Mouse (Mus musculus): ENCODE data around the gene Fhod1.

Gene Fhod1

DNA sequence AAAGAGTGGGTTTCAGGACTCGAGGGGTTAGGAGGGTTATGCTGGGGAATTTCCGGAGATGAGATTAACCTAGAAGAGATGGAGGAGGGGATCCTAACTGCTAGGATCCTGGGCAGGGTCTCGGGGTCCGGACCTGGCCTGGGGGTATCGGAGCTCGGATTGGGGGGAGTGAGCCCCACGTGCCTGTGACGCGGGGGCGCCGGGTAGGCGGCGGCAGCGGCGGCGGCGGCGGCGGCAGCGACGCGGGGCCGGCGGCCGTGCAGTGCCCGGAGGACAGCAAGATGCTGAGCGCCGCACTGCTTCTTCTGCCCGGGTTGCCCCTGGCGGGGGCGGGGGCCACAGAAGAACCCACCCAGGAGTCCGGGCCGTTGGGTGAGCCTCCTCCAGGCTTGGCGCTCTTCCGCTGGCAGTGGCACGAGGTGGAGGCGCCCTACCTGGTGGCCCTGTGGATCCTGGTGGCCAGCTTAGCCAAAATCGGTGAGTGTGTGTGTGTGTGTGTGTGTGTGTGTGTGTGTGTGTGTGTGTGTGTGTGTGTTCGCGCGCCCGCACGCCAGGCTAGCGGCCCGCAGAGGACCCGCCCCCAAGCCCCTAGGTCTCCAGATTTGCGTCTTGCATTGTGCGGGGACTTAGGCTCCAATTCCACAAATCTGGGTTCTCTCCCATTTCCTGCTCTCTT lies 1.5 kb upstream of the Fhod1 start:
- no peak for DNase-seq (ENCODE audit: extremely low spot score, low read depth, low spot score)

DNA sequence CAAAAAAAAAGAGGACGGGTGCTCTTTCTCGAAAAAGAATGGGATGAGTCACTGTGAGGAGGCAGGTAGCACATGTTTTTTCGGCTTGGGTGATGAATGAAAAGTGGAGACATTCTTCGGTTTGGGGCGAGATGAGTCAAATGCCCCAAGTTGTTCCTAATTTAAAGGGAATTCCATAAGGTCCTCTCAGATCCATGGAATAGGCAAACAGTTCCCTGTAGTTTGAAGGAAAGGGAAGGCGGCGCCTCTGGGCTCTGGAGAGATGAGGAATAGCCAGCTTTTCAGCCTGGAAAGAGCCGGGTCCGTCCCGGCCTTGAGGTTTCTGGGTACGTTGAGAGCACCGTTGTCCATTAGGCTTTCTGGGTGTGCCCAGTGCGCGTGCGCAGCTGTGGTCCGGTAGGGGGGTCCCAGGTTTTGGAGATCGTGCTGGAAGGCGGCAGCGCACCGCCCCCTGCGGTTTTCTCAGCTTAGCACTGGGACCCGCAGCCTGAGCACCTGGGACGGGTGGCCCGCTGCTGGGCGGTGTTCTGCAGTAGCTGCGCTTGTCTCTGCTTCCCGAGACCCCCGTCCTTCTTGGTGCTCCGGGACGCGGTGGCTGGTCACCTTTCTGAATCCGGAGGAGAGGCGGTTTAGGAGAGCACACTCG lies 820 bp upstream of the Fhod1 start, which contains the start of gene Slc9a5:
TSS of gene Slc9a5 (plus strand) at position 394 of the 646 bp plus-strand sequence.
- DNase-seq (ENCODE audit: extremely low spot score, low read depth, low spot score): no peak

DNA sequence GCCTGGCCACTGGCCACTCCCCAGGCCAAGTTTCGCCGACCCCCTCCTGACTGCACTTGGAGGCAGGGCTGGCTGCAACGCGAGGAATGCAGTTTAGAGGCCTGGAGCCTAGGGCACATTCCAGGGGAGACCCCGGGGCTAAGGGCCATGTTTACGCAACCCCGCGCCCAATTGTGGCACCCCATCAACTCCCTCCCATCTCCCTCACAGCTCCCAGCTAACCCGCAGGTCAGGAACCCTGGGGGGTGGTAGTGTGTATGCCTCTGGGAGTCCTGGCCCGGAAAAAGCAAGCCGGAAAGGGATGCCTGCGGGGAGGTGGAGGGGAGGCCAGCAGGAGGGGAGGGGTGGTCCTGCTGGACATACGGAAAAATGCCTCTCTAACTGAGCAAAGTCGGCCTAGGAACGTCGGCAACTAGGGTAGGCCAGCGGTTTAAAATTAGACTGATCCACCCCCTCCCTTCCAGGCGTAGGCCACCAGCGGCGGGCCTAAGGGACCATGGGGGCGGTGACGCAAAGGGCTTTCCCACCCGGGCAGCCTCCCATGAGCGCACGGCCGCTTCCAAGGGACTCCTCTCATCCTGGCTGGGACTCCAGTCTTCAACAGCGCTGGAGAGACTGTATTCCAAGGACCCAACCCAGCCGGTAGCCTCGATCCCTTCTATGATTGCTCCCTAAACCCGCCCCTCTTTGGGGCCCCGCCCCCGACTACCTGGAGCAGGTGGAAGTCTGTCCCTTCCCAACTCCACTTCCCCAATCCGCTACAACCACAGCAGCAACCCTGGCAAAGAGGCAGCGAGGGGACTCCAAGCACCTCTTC lies 934 bp downstream of the Fhod1 start:
- no peak for DNase-seq (ENCODE audit: extremely low spot score, low read depth, low spot score)

DNA sequence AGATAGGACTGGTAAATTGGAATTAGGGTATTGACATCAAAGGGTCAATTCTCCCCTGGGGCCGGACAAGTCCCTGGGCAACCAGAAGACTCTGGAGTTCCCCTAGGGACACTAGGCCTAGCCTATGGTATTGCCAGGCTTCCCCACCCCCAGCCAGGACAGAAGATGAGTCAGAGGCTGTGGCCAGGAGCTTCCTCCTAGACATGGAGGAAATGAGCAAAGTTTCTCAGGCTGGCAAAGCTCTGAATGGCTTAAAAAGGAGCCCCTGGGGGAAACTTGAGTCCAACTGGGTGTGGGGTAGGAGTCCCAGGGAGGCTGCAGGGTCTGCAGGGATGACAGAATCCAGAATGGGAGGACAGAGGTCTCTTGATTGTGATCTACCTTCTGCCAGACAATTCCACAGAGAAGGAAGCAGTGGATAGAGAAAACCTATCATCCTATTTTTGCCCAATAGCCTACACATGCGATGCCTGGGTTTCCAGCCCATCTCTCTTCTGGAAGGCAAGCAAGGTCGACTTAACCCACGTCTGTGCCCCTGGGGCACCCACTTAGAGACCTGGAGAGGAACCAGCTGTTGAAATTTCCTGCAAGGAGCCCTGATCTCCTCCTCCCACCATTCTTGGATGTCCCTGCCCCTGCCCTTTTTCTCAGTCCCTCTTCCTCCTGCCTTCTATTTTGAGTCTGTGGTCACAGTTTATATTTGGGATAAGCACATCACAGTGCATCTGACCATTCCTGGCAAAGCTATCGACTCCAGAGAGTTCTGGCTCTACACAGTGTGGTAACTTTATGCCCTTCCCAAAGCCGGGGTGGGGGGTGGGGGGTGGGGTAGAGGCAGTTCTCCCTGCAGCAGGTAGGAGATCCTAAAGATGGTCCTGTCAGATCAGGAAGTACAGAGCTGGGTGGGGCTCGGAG lies 2.4 kb downstream of the Fhod1 start:
- no peak for DNase-seq (ENCODE audit: extremely low spot score, low read depth, low spot score)

DNA sequence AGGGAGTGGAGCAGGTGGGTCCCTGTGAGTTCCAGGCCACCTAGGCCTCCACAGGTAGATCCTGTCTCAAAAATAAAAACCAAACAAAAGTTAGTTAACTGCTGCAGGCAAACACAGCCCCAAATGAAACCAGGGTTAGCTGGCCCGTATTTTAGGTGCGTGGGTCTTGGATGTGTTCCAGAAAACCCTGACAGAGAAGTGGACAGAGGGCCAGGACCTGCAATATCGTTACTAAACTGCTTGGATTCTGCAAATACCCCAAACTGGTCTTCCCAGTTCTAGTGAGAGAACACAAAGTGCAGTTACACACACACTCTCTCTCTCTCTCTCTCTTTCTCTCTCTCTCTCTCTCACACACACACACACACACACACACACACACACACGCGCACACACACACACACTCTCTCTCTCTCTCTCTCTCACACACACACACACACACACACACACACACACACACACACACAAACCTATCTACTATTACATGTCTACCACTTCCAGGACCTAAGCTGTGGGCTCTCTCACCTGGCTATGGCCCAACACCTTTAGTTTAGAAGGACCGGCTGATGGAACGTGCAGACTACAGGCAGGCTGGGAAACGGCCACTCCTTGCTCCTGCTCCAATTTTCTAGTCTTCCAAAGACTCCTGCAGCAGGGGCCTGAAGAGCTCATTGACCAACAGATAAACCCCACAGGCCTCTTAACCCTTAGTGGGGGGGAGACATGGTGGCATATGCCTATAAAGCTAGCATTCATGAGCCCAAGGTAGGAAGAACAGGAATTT lies 3.8 kb downstream of the Fhod1 start:
- no peak for DNase-seq (ENCODE audit: extremely low spot score, low read depth, low spot score)

DNA sequence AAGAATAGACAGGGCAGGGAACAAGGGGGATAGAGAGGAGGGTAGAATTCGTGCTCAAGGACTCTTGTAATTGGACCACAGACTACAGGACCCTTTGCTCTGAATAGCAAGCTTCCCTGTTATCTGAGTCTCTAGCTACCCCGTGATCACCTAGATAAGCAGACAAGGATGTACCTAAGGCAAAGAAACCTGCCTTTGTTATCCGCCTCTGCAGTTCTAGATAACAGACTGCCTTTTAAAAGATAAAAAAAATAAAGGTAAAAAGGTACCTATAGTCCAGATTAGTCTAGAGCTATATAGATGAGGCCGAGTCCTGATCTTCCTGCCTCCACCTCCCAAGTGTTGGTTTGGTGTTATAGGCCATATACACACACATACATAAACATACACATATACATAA lies 5.0 kb downstream of the Fhod1 start:
- DNase-seq (ENCODE audit: extremely low spot score, low read depth, low spot score): no peak

DNA sequence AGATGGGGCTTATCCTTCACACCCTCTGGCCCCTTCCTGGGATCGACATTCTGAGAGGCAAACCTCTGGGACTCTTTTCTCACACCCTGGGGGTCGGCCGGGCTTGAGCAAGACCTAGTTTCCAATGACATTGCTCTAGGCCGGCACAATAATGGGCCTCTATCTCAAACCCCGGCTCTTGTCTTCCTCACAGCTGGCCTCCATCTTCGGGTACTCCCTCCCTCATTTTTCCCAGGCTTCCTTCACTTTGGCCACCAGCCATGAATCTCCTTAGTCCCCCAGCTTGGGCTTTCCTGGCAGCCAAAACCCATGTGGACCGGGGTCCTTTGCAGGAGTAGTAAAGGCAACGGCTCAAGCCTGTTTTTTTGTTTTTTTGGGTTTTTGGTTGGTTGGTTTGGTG lies 6.4 kb downstream of the Fhod1 start:
- DNase-seq (ENCODE audit: extremely low spot score, low read depth, low spot score): no peak

DNA sequence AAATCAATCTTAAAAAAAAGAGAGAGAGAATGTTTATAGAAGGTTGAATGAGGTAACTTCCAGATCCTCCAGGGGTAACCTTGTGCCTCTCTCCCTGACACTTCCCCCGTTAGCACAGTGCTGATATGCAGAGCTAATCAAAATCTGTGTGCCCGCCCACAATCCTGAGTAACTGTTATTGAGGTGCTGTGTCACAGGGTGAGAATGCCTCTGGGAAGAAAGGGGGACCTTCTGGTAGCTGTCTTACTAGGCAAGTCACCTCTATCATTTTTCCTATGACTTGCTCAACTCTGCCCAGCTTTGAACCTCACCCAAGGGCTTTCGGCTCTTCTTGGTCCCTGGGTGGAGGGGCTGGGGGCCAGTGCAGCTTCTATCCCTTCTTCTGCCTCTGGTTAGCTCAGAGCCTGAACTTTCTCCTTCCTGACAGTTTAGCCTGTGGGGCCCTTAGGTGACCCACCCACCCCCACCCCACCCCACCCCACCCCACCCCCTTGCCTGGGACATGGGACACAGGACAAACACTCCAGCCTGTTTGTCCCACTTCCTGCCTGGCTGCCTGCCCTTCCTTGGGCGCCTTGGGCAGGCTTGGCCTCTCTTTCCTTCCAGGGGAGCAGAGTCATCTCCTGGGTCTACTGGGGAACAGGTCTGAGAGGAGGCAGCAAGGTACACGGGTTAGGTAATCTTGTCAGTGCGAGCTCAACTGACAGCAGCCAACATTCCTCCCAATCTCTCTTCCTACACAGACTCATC lies 7.7 kb downstream of the Fhod1 start:
- no peak for DNase-seq (ENCODE audit: extremely low spot score, low read depth, low spot score)

DNA sequence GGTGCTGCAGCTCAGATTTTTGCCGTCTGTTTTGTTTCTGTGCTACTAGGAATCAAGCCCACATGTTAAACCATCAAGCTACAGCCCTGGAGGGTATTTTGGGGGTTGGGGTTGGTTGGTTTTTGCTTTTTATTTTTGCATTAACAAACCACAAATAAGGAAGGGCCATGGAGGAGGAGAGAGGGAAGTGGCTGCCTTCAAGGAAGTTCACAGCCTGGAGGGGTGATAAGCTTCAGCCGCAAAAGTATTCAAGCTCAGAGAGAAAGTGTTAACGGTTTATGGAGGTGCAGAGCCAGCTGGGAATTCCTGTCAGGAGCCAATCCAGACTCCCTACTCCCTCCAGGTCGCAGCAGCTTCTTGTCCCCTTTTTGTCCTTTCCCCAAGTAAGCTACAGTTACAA lies 8.8 kb downstream of the Fhod1 start:
- no peak for DNase-seq (ENCODE audit: extremely low spot score, low read depth, low spot score)

DNA sequence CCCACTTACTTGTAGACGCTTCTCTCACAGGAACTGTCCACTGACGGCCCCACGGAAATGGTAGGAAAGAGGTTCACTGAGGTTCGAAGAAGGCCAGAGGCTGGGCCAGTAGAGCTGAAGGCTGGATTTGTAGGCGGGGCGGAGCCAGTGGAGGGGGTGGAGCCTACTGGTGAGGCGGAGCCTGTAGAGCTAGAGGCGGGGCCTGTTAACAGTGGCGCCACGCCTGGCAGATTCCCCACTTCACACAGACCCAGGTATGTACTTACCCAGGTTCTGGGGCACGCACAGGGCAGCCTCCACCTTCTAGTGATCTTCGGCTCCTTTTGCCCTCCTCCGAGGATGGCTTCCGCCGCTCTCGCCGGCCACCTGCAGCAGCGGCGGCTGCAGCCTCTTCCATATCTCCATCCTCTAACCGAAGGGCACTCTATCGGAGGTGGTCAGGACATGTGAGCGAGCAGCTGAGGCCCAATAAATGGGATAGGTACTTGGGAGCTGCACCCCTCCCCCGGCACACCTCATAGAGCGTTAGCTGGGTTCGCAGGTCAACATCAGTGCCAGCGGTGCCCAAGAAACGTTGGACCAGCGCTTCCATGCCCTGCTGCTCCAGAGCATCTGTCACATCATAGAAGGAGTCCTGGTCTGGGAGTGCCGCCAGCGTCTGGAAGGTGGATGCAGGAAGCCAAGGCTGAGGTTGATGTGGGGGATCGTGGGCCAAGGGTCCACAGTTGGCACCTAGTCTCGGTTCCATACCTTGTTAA lies 11.2 kb downstream of the Fhod1 start:
- DNase-seq (ENCODE audit: extremely low spot score, low read depth, low spot score): no peak

DNA sequence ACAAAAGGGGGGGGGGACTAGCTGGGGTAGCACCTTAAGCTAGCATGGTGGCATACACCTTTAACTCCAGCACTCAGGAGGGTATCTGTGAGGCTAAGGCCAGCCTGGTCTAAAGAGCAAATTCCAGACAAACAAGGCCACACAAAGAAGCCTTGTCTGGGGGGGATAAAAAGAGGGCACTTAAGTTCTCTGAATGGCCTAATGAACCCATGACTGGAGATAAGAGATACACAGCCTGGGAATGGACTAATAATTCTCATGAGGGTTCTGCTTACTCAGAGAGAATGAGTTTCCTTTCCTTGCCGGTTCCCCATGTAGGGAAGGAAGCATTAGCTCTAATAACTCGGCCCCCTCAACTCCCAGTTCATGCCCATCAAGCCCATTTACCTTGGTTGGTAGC lies 15.2 kb downstream of the Fhod1 start:
- DNase-seq (ENCODE audit: extremely low spot score, low read depth, low spot score): no peak

DNA sequence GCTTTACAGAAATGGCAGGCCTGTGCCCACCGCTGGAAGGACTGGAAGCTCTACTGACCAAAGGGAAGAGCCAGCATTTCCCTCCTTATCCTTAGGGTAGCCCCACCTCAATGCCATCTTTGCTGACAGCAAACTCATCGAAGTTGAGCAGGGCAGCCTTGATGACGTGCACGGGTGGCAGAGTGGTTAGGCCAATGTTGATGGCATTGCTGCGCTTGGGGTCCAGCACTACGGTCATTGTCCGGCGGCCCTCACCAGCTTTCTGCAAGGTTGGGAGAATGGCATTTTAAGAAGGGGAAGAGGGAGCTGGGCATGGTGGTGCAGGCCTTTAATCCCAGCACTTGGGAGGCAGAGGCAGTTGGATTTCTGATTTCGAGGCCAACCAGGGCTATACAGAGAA lies 15.8 kb downstream of the Fhod1 start:
- DNase-seq (ENCODE audit: extremely low spot score, low read depth, low spot score): no peak

DNA sequence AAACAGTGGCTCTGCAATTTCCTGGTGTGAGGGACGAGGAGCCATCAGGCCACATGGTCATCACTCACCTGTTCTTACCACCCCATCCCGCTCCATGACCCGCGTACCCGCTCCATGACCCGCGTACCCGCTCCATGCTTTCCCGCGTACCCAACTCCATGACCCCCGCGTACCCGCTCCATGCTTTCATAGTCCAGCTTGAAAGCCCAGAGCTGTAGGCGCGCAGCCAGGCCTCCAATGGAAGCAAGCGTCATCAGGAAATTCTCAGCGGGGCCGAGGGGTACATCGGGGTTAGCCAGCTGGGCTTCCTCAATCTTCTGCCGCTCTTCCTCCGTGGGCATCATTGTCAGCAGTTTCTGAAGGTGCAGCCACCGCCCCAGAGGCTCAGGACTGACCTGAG lies 16.3 kb downstream of the Fhod1 start:
- no peak for DNase-seq (ENCODE audit: extremely low spot score, low read depth, low spot score)

DNA sequence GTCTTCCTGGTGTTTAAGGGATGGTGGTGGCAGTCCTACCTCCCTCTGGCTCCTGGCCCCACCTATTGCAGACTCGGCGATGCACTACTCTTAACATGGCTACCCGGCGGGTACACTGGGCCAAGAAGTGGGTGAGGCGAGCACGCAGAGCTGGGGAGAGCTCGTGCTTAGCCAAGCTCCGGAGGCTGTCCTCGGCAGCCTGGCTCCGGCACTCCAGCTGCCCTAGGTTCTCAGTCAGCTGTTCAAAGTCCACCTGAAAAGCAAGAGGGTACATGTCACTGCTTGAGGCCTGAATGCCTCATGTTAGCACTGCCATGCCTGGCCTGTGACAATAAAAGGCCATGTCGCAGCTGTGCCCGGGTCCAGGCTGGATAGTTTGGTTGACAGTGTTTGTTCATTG lies 17.4 kb downstream of the Fhod1 start:
- DNase-seq (ENCODE audit: extremely low spot score, low read depth, low spot score): no peak

DNA sequence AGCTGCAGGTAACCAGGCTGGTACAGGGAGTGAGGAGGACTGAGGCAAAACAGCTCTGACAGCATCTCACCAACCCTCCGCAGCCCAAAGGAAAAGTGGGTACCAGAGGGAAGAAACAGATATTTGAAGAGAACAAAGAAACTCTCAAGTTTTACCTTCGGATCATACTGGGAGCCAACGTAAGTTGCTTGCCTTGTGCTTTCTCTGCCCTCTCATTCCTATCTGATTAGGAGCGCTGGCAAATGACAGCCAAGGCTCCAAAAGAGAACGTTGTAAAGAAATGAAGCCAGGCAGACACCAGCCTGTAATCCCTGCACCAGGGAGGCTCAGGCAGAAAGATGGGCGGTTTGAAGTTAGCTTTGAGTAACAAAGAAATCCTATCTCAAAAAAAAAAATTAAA lies 20.8 kb downstream of the Fhod1 start:
- DNase-seq (ENCODE audit: extremely low spot score, low read depth, low spot score): no peak

DNA sequence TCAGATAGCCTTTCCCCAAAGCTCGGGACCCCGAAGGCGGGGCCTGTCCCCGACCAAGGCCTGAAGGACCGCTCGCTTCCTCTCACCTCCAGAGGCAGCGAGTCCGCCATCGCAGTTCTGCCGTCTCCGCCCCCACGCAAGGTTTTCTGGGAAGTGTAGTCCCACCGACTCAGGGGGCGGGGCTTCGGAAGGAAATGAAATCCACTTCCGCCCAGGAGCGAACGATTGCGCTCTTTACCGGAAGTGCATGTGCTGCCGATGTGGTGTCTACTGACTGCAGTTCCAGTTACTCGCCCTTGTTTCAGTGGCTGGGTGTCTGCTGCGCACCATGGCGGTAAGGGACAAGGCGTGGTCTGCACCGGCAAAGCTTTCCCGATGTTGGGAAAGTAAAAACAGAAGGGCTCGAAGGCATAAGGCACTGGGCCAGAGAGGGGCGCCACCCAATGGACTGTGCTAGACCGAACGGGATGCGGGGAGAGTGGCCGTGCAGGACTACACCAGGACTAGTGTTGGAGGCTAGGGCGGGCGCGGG lies 21.5 kb downstream of the Fhod1 start, which contains the start of the genes Lrrc29 and Tmem208:
TSS of gene Lrrc29 (minus strand) at position 138 of the 532 bp plus-strand sequence.
TSS of gene Tmem208 (plus strand) at position 214 of the 532 bp plus-strand sequence.
- no peak for DNase-seq (ENCODE audit: extremely low spot score, low read depth, low spot score)

DNA sequence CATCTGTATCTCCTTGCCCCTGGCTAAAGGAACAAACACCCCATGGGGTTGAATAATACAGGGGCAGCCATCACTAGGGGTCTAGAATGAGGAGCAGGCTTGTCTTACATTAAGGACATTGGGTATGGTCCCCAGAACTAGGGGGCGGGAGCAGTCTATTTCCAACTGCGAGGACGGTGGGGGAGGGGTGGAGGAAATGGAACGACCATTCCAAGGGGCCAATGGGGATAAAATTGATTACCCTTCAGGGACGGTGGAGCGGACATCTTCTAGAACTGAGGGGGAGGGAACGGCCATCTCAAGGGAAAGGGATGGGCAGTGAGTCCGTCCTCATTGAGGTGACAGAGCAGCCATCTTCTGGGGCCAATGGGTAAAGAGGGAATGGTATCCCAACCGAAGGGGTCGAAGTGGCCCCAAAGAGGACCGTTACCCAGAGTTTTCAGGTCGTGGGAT lies 22.1 kb downstream of the Fhod1 start:
- no peak for DNase-seq (ENCODE audit: extremely low spot score, low read depth, low spot score)

DNA sequence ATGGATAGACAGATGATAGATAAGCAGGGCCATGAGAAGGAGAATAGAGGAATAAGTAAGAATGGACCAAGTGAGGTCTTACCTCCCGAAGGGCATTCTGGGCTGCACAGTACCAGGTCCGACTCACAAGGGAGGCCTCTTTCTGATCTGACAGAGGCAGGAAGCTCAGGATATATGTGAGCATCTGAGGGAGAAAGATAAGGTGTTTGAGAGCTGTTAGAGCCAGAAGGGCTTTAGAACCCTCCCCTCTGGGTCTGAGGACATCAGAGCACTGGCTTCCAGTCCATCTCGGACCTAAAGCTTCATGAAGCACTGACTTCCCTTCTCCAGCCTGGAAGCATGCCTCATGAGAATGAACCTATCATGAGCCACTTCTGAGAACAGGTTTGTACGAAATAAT lies 24.6 kb downstream of the Fhod1 start:
- no peak for DNase-seq (ENCODE audit: extremely low spot score, low read depth, low spot score)

Data from hindlimb bud, embryonic 11.5 days (tissue).